Mouse (Mus musculus) bone marrow macrophage, adult 2 months (primary cell): ENCODE measurements around the gene Ptpn7.

ENCODE experiments used
- CTCF ChIP-seq: IDR thresholded peaks from 2 replicates; pipeline ENCODE4 v1.5.1; 2012; ENCODE audit warnings: low read depth, mild to moderate bottlenecking, low read length, moderate library complexity
- POLR2A ChIP-seq: IDR thresholded peaks from 2 replicates; pipeline ENCODE4 v1.6.1; 2012; ENCODE audit warnings: mild to moderate bottlenecking, low read depth, low read length, borderline replicate concordance

- TF ChIP-seq CTCF (no peak), POLR2A (no peak)
These were observed 47.1 kb upstream of the Ptpn7 start for GRCm38 (mm10) chr1:135085296-135085871.
